Mouse (Mus musculus): Measurements from ENCODE around the gene Itprip. TPM values are rescaled to one million over a fixed set of nuclear protein-coding genes. Genes with fewer than 3 reads are reported as not detected.

The Itprip gene
- polyA plus RNA-seq, 1 experiment, result 16.9 TPM

- Histone ChIP-seq H3K27me3 (ENCODE audit: control insufficient read depth, insufficient read depth, low read length) (no peaks in the 10 kb centered on the region), H3K36me3 (ENCODE audit: control insufficient read depth, insufficient read depth, low read length) (no peaks in the 10 kb centered on the region), H3K4me3 (ENCODE audit: extremely low read depth, insufficient read depth, insufficient read length) (no peak overlapping the region), H3K27ac (ENCODE audit: insufficient read depth, low read length) (no peak overlapping the region), H3K4me1 (ENCODE audit: control insufficient read depth, insufficient read depth, insufficient read length) (no peaks in the 10 kb centered on the region)
- DNase-seq (ENCODE audit: low read depth in 1 of 2, low spot score in 2 of 2), result no peak
- TF ChIP-seq POLR2A (IDR thresholded peaks at IDR 0.05; ENCODE audit: low read depth, low read length), result no peak
- TF ChIP-seq CTCF (IDR thresholded peaks at IDR 0.05; ENCODE audit: extremely low read depth, insufficient read depth, insufficient read length, insufficient replicate concordance), result no peak
- 66% methylated on average over 4 of the region's 4 CpGs for WGBS
Observed at GRCm38 (mm10) chr19:47867628-47868175, 51.4 kb downstream of the Itprip start.

- Histone ChIP-seq H3K4me1 (ENCODE audit: control insufficient read depth, insufficient read depth, insufficient read length) (no peaks in the 10 kb centered on the region), H3K27me3 (ENCODE audit: control insufficient read depth, insufficient read depth, low read length) (no peaks in the 10 kb centered on the region), H3K4me3 (ENCODE audit: extremely low read depth, insufficient read depth, insufficient read length) (peak within 1 kb of the TSS; percentile 91), H3K27ac (ENCODE audit: insufficient read depth, low read length) (peak within 1 kb of the TSS; percentile 89), H3K36me3 (ENCODE audit: control insufficient read depth, insufficient read depth, low read length) (no peaks in the 10 kb centered on the region)
- TF ChIP-seq CTCF (IDR thresholded peaks at IDR 0.05; ENCODE audit: extremely low read depth, insufficient read depth, insufficient read length, insufficient replicate concordance), result peak; percentile 59; the same call in 1 of the 2 replicates
- TF ChIP-seq POLR2A (IDR thresholded peaks at IDR 0.05; ENCODE audit: low read depth, low read length), result peak; percentile 66
- WGBS, result under 1% methylated on average over 49 of the region's 49 CpGs
- peak; percentile 92 to 94 for DNase-seq (ENCODE audit: low read depth in 1 of 2, low spot score in 2 of 2)
Observed at GRCm38 (mm10) chr19:47865353-47865947, 53.6 kb downstream of the Itprip start, which contains the start of gene Gsto2. Gene Gsto2 (plus strand): TSS chr19:47865534.

- Histone ChIP-seq H3K27me3 (ENCODE audit: control insufficient read depth, insufficient read depth, low read length) (no peaks in the 10 kb centered on the region), H3K4me3 (ENCODE audit: extremely low read depth, insufficient read depth, insufficient read length) (no peak overlapping the region), H3K27ac (ENCODE audit: insufficient read depth, low read length) (no peak overlapping the region), H3K4me1 (ENCODE audit: control insufficient read depth, insufficient read depth, insufficient read length) (no peaks in the 10 kb centered on the region), H3K36me3 (ENCODE audit: control insufficient read depth, insufficient read depth, low read length) (no peaks in the 10 kb centered on the region)
- TF ChIP-seq CTCF (IDR thresholded peaks at IDR 0.05; ENCODE audit: extremely low read depth, insufficient read depth, insufficient read length, insufficient replicate concordance) (no peak), POLR2A (IDR thresholded peaks at IDR 0.05; ENCODE audit: low read depth, low read length) (no peak)
- 88% methylated on average over 7 of the region's 7 CpGs for WGBS
- no peak for DNase-seq (ENCODE audit: low read depth in 1 of 2, low spot score in 2 of 2)
Observed at GRCm38 (mm10) chr19:47864721-47865120, 54.4 kb downstream of the Itprip start.

- Histone ChIP-seq H3K36me3 (ENCODE audit: control insufficient read depth, insufficient read depth, low read length) (no peaks in the 10 kb centered on the region), H3K27ac (ENCODE audit: insufficient read depth, low read length) (no peak overlapping the region), H3K27me3 (ENCODE audit: control insufficient read depth, insufficient read depth, low read length) (no peaks in the 10 kb centered on the region), H3K4me1 (ENCODE audit: control insufficient read depth, insufficient read depth, insufficient read length) (no peaks in the 10 kb centered on the region), H3K4me3 (ENCODE audit: extremely low read depth, insufficient read depth, insufficient read length) (no peak overlapping the region)
- TF ChIP-seq CTCF (IDR thresholded peaks at IDR 0.05; ENCODE audit: extremely low read depth, insufficient read depth, insufficient read length, insufficient replicate concordance) (no peak), POLR2A (IDR thresholded peaks at IDR 0.05; ENCODE audit: low read depth, low read length) (no peak)
- DNase-seq (ENCODE audit: low read depth in 1 of 2, low spot score in 2 of 2), result no peak
- WGBS, result 95% methylated on average over 9 of the region's 9 CpGs
Observed at GRCm38 (mm10) chr19:47864051-47864450, 55.0 kb downstream of the Itprip start.

GRCm38 (mm10) chr19:47862581-47862980 lies 56.5 kb downstream of the Itprip start:
- DNase-seq (ENCODE audit: low read depth in 1 of 2, low spot score in 2 of 2), result no peak
- Histone ChIP-seq H3K36me3 (ENCODE audit: control insufficient read depth, insufficient read depth, low read length) (no peaks in the 10 kb centered on the region), H3K27me3 (ENCODE audit: control insufficient read depth, insufficient read depth, low read length) (no peaks in the 10 kb centered on the region), H3K4me3 (ENCODE audit: extremely low read depth, insufficient read depth, insufficient read length) (no peak overlapping the region), H3K4me1 (ENCODE audit: control insufficient read depth, insufficient read depth, insufficient read length) (no peaks in the 10 kb centered on the region), H3K27ac (ENCODE audit: insufficient read depth, low read length) (no peak overlapping the region)
- 82% methylated on average over 3 of the region's 3 CpGs for WGBS
- no peak for TF ChIP-seq POLR2A (IDR thresholded peaks at IDR 0.05; ENCODE audit: low read depth, low read length)

- Histone ChIP-seq H3K27me3 (ENCODE audit: control insufficient read depth, insufficient read depth, low read length) (peaks cover 6% of the 10 kb centered on the region; the same call in 1 of the 2 replicates), H3K36me3 (ENCODE audit: control insufficient read depth, insufficient read depth, low read length) (no peaks in the 10 kb centered on the region), H3K27ac (ENCODE audit: insufficient read depth, low read length) (no peak overlapping the region), H3K4me3 (ENCODE audit: extremely low read depth, insufficient read depth, insufficient read length) (no peak overlapping the region), H3K4me1 (ENCODE audit: control insufficient read depth, insufficient read depth, insufficient read length) (peaks cover 8% of the 10 kb centered on the region)
- TF ChIP-seq CTCF (IDR thresholded peaks at IDR 0.05; ENCODE audit: extremely low read depth, insufficient read depth, insufficient read length, insufficient replicate concordance), result no peak
- TF ChIP-seq POLR2A (IDR thresholded peaks at IDR 0.05; ENCODE audit: low read depth, low read length), result no peak
- 93% methylated on average over 8 of the region's 8 CpGs for WGBS
- DNase-seq (ENCODE audit: low read depth in 1 of 2, low spot score in 2 of 2), result no peak
Observed at GRCm38 (mm10) chr19:47859180-47859579, 59.9 kb downstream of the Itprip start.
